Mouse (Mus musculus) ES-CJ7 (cell line): Measurements from ENCODE around the gene Nlgn2.

Source experiments
- DNase-seq: peaks from one replicate; pipeline ENCODE4 v3.0.0; 2011; ENCODE audit warnings: low read depth, low spot score

Gene Nlgn2

GRCm38 (mm10) chr11:69828832-69829231, 8.8 kb downstream of the Nlgn2 start:
- no peak for DNase-seq

GRCm38 (mm10) chr11:69823456-69823855, 14.1 kb downstream of the Nlgn2 start:
- DNase-seq, result no peak

GRCm38 (mm10) chr11:69822080-69822479, 15.5 kb downstream of the Nlgn2 start, which contains the start of gene Spem1:
TSS of gene Spem1 (minus strand) at chr11:69822180.
- DNase-seq, result no peak

GRCm38 (mm10) chr11:69818871-69819270, 18.7 kb downstream of the Nlgn2 start:
- no peak for DNase-seq

GRCm38 (mm10) chr11:69818365-69818764, 19.2 kb downstream of the Nlgn2 start, which contains the start of gene Spem2:
TSS of gene Spem2 (minus strand) at chr11:69818465.
- no peak for DNase-seq

GRCm38 (mm10) chr11:69816520-69816919, 21.1 kb downstream of the Nlgn2 start:
- DNase-seq, result no peak

GRCm38 (mm10) chr11:69815155-69815554, 22.4 kb downstream of the Nlgn2 start, which contains the start of gene Gm39566:
TSS of gene Gm39566 (minus strand) at chr11:69815298.
- no peak for DNase-seq

GRCm38 (mm10) chr11:69810280-69810679, 27.3 kb downstream of the Nlgn2 start:
- DNase-seq, result no peak

- DNase-seq, result no peak
Observed at GRCm38 (mm10) chr11:69807641-69808040, 29.9 kb downstream of the Nlgn2 start.

- no peak for DNase-seq
Observed at GRCm38 (mm10) chr11:69806378-69806777, 31.2 kb downstream of the Nlgn2 start.

- peak; percentile 90 for DNase-seq
Observed at GRCm38 (mm10) chr11:69804972-69805909, 32.3 kb downstream of the Nlgn2 start, which contains the start of gene Tmem102. TSS of gene Tmem102 (minus strand) at chr11:69805624.

- DNase-seq, result no peak
Observed at GRCm38 (mm10) chr11:69804652-69804940, 33.0 kb downstream of the Nlgn2 start.

- DNase-seq, result peak; percentile 68
Observed at GRCm38 (mm10) chr11:69803786-69804651, 33.6 kb downstream of the Nlgn2 start.

- no peak for DNase-seq
Observed at GRCm38 (mm10) chr11:69803328-69803727, 34.3 kb downstream of the Nlgn2 start.

- peak; percentile 71 for DNase-seq
Observed at GRCm38 (mm10) chr11:69802648-69803105, 34.9 kb downstream of the Nlgn2 start.

GRCm38 (mm10) chr11:69801379-69801977, 36.1 kb downstream of the Nlgn2 start, which contains the start of gene Fgf11:
TSS of gene Fgf11 (minus strand) at chr11:69801857.
- no peak for DNase-seq

- peak; percentile 84 for DNase-seq
Observed at GRCm38 (mm10) chr11:69800392-69801197, 37.0 kb downstream of the Nlgn2 start.

GRCm38 (mm10) chr11:69800138-69800391, 37.5 kb downstream of the Nlgn2 start:
- DNase-seq, result no peak

GRCm38 (mm10) chr11:69799394-69800137, 38.0 kb downstream of the Nlgn2 start:
- peak; percentile 62 for DNase-seq

- no peak for DNase-seq
Observed at GRCm38 (mm10) chr11:69797924-69798323, 39.7 kb downstream of the Nlgn2 start.
